28 mouse cellular contexts compared by ENCODE assay signal in genomic region chrX:140450071-140450470, GRCm38 (mm10). TPM values are rescaled to one million over a fixed set of nuclear protein-coding genes. Genes with fewer than 3 reads are reported as not detected.
DNase-seq lines count a peak whose midpoint lies in the region; ATAC-seq and TF ChIP-seq lines count a peak whose summit lies in the region.
"Had no signal": no experiment of that assay in that cellular context is flagged by ENCODE, and none has a peak within 500 bp of the region (broad histone marks: within the 10 kb centered on the region; RNA-seq: fewer than 3 reads in every experiment).

No protein-coding gene starts in this region.

- H3K27me3 ChIP-seq in kidney, embryonic 14.5 days (ENCODE audit: control insufficient read depth, insufficient read depth, low read length), result no peaks in the 10 kb centered on the region
- H3K27me3 ChIP-seq in lung, embryonic 14.5 days (ENCODE audit: insufficient read depth, low read length), result no peaks in the 10 kb centered on the region
- H3K27me3 ChIP-seq: CH12.LX; forebrain, embryonic 13.5 days had no signal

- H3K4me3 ChIP-seq in kidney, embryonic 14.5 days (ENCODE audit: low read length), result no peak overlapping the region
- H3K4me3 ChIP-seq in lung, embryonic 14.5 days (ENCODE audit: low read depth, low read length), result no peak overlapping the region
- H3K4me3 ChIP-seq: forebrain, embryonic 13.5 days; heart, embryonic 12.5 days; limb, embryonic 12.5 days; liver, embryonic 12.5 days; midbrain, embryonic 10.5 days; midbrain, embryonic 15.5 days had no signal

- no peak for TF ChIP-seq CTCF in lung, embryonic 14.5 days (IDR thresholded peaks at IDR 0.05; ENCODE audit: low read depth)

- no peak overlapping the region for H3K9ac ChIP-seq in kidney, embryonic 14.5 days (ENCODE audit: low read depth, low read length)
- no peak overlapping the region for H3K9ac ChIP-seq in lung, embryonic 14.5 days
- H3K9ac ChIP-seq: forebrain, embryonic 13.5 days; heart, embryonic 12.5 days; hindbrain, embryonic 14.5 days; limb, embryonic 12.5 days; liver, embryonic 12.5 days; liver, postnatal 0 days; midbrain, embryonic 15.5 days had no signal

- H3K36me3 ChIP-seq in kidney, embryonic 14.5 days (ENCODE audit: control insufficient read depth, insufficient read depth, low read length), result no peaks in the 10 kb centered on the region
- no peaks in the 10 kb centered on the region for H3K36me3 ChIP-seq in lung, embryonic 14.5 days (ENCODE audit: insufficient read depth)
- H3K36me3 ChIP-seq: heart, embryonic 12.5 days; limb, embryonic 12.5 days; liver, embryonic 12.5 days; midbrain, embryonic 10.5 days; midbrain, embryonic 15.5 days had no signal

- DNase-seq in kidney, adult 11 months, result peak; percentile 46
- peak; percentile 8 for DNase-seq in lung, embryonic 14.5 days
- no peak for DNase-seq in lung, postnatal 25 days (ENCODE audit: low spot score)
- peak; percentile 37 for DNase-seq in kidney, postnatal 14 days
- DNase-seq in layer of hippocampus, postnatal 10 days (ENCODE audit: low spot score in 2 of 2), result no peak
- DNase-seq: adrenal gland, postnatal 14 days; B cell, adult 2 months; cerebellum, adult 11 months; cerebellum, adult 9-10 months; cerebellum, postnatal 36 days; gastrocnemius, postnatal 14 days; liver, postnatal 0 days; right cerebral cortex, adult 18-20 months; thymus, adult 18-20 months; thymus, postnatal 25 days had no signal

- WGBS in kidney, embryonic 14.5 days, result 84% methylated on average over 3 of the region's 3 CpGs
- 64% methylated on average over 3 of the region's 3 CpGs for WGBS in lung, embryonic 14.5 days

- H3K4me2 ChIP-seq in kidney, embryonic 14.5 days (replicated peaks; ENCODE audit: low read depth, low read length), result no peak overlapping the region
- H3K4me2 ChIP-seq in lung, embryonic 14.5 days, result no peak overlapping the region
- H3K4me2 ChIP-seq: forebrain, embryonic 13.5 days; heart, embryonic 12.5 days; hindbrain, embryonic 14.5 days; limb, embryonic 12.5 days; liver, embryonic 12.5 days; midbrain, embryonic 15.5 days had no signal

- no peak for ATAC-seq in kidney, embryonic 14.5 days (ENCODE audit: low FRiP score, low TSS enrichment)
- ATAC-seq in lung, embryonic 14.5 days (ENCODE audit: insufficient read depth), result no peak
- no peak for ATAC-seq in CD4-positive, CD25-positive, alpha-beta regulatory T cell, adult 4 months
- ATAC-seq: activated CD4-positive, CD25-positive, alpha-beta regulatory T cell, adult 4 months; forebrain, embryonic 13.5 days; liver, embryonic 12.5 days; liver, postnatal 0 days; lung, postnatal 0 days; midbrain, embryonic 15.5 days had no signal

- H3K4me1 ChIP-seq in kidney, embryonic 14.5 days (ENCODE audit: control insufficient read depth, insufficient read depth, low read length), result no peaks in the 10 kb centered on the region
- H3K4me1 ChIP-seq in lung, embryonic 14.5 days (ENCODE audit: insufficient read depth), result no peaks in the 10 kb centered on the region
- H3K4me1 ChIP-seq: forebrain, embryonic 13.5 days; heart, embryonic 12.5 days; limb, embryonic 12.5 days; liver, embryonic 12.5 days; midbrain, embryonic 10.5 days; midbrain, embryonic 15.5 days had no signal

- H3K9me3 ChIP-seq in kidney, embryonic 14.5 days (ENCODE audit: control insufficient read depth, low read length), result no peaks in the 10 kb centered on the region
- no peaks in the 10 kb centered on the region for H3K9me3 ChIP-seq in lung, embryonic 14.5 days (ENCODE audit: low read depth, low read length)
- H3K9me3 ChIP-seq: forebrain, embryonic 13.5 days; heart, embryonic 12.5 days; limb, embryonic 12.5 days; liver, embryonic 12.5 days; midbrain, embryonic 10.5 days; midbrain, embryonic 15.5 days had no signal

- no peak overlapping the region for H3K27ac ChIP-seq in kidney, embryonic 14.5 days (ENCODE audit: low read depth, low read length)
- no peak overlapping the region for H3K27ac ChIP-seq in lung, embryonic 14.5 days (ENCODE audit: low read depth)
- H3K27ac ChIP-seq: forebrain, embryonic 13.5 days; hindbrain, embryonic 14.5 days; limb, embryonic 12.5 days; liver, embryonic 12.5 days; midbrain, embryonic 10.5 days; midbrain, embryonic 15.5 days; stomach, postnatal 0 days had no signal

RNA-seq across cellular contexts. Expression of gene Prps1, which starts 6.3 kb away (rescaled TPM):
- 47.4 and 58.2 TPM in 2 replicates for polyA plus RNA-seq in kidney, embryonic 14.5 days (2014; fragmentation: Nextera tagmentation; extraction: Ambion mirVana)
- 48.7 and 49.6 TPM in 2 replicates for polyA plus RNA-seq in lung, embryonic 14.5 days (2014; fragmentation: Nextera tagmentation; extraction: Ambion mirVana)
- 10 to 100 TPM; 57.5 to 70.6 TPM for total RNA-seq in layer of hippocampus, postnatal 10 days (2021)
- polyA plus RNA-seq in CD4-positive, CD25-positive, alpha-beta regulatory T cell, adult 4 months (2017; shearing (Covaris generic)), result 10 to 100 TPM; 43.8 to 45.7 TPM

Comparison
In these comparisons a context has a peak if more than half of its experiments do, and no peak if none do; other contexts are left out.
1. DNase-seq: peak in kidney, adult 11 months (single experiment), lung, embryonic 14.5 days (single experiment) and kidney, postnatal 14 days (single experiment); none in lung, postnatal 25 days (single experiment) and layer of hippocampus, postnatal 10 days (0 of 2).